Mouse (Mus musculus) left cerebral cortex, postnatal 36 days (tissue): ENCODE measurements around the gene Kcnk3. TPM values are rescaled to one million over a fixed set of nuclear protein-coding genes. Genes with fewer than 3 reads are reported as not detected.

Experiments
- DNase-seq, 2 experiments: peaks; one replicate each; pipeline ENCODE4 v3.0.0; 2021 to 2022; ENCODE audit warnings: low spot score in 2 of 2, mixed read lengths in 1 of 2
- intact Hi-C: fragments of 180-260 bp; cut with DNase I; formaldehyde crosslinking; loops from one replicate; pipeline ENCODE4 v1.15.1; 2025
- total RNA-seq, 2 experiments: library from RNA; stranded (reverse); gene quantifications; 2 replicates each; pipeline ENCODE4 v1.2.3; 2021

Gene Kcnk3
- total RNA-seq, 2 experiments from 2014 or later: 21.1 to 21.3 TPM

DNA sequence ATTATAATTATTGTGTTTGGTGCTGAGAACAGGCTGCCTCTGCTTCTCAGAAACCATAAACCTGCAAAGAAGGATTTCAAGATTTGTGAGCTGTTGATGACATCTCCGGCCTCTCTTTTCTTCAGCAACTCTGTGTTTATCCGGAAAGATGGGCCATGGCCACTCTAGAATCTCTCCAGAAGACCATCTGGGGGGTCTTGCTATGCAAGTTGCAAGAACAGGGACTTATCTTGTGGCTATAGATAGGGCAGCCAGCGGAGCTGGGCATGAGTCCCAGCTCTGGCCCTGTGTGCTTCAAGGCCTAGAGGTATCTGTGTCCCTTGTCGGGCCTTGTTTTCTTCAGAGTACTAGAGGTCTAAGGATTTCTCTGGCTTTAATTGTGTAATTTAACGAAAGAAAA is 6.0 kb upstream of the Kcnk3 start:
- no peak for DNase-seq
- intact Hi-C loops: no loop called here

DNA sequence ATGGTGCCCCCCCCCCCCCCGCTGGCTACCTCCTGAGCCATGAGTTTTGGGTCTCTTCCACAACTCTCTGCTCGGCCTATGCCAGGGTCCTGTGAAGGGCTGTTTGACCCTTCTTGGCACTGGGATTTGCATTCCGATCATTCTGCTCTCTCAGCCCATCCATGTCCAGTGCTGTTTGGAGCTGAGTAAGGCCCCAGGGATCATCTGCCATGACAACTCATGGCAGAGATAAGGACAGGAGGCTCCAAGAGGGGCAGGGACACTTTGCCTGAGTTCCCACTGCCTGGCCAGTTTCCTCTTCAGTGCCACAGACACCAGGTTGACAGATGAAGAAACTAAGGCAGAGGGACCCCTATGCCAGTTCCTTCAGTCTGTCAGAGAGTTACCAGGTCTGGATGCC is 1.4 kb upstream of the Kcnk3 start:
- intact Hi-C loops: loop anchor here (5.0 kb wide), 1 partner anchor 46 kb away; no protein-coding TSS in a partner anchor

DNA sequence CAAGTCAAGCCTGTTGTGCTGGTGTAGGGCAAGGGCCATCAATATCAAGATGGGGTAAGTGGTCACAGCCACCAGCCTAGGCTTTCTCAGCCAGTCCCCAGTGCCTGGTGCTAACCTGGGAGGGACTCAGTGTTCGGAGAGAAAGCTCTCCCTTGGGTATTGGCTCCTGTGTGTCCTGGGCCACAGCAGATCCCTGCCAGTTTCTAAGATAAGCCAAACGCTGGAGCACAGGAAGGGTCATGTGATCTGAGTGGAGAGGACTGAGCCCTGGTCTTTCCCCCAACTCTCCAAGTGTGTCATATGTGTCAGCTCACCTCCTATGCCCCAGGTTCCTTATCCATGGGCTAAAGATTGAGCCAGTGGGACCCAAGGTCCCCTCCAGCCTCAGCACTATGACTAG is 869 bp upstream of the Kcnk3 start:
- intact Hi-C loops: loop anchor here (5.0 kb wide), 1 partner anchor 45 kb away; no protein-coding TSS in a partner anchor
- no peak for DNase-seq

More for the DNA sequence above, 1.4 kb upstream of the Kcnk3 start:
- DNase-seq: no peak

DNA sequence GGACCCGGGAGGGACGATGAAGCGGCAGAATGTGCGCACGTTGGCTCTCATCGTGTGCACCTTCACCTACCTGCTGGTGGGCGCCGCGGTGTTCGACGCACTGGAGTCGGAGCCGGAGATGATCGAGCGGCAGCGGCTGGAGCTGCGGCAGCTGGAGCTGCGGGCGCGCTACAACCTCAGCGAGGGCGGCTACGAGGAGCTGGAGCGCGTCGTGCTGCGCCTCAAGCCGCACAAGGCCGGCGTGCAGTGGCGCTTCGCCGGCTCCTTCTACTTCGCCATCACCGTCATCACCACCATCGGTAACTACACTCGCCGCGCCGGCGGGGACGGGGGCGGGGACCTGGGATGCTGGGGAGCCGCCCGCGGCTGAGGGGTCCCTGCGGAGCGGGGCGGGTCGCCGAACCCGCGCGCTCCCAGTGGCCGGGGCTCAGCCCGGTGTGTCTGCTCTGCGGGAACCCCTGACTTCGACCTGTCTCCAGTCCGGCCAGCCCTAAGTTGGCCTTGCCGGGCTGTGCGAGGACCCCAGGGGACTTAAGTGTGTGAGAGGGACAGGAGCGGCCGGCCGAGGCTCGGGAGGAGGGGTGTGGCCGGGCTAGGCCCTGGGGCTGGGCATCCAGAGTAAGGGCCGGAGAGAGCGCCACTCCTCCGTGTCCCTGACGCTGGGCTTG is 465 bp downstream of the Kcnk3 start:
- intact Hi-C loops: loop anchor here (5.0 kb wide), 1 partner anchor 44 kb away; no protein-coding TSS in a partner anchor

DNA sequence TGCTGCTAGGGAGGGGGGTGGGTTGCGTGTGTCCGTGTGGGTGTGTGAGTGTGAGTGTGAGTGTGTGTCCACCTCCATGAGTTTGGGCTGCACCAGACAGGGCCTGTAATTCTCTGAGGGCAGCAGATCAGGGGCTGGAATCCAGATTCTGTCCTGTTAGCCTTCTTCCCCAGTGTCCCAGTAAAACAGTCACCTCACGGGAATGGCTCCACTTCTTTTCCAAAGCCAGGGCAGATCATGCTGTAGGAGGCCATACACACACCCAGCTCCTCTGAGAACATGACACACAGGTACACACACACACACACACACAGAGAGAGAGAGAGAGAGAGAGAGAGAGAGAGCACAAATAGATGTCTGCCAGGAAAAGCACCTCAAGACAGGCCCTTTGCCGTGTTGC is 1.1 kb downstream of the Kcnk3 start:
- intact Hi-C loops: loop anchor here (5.0 kb wide), 1 partner anchor 43 kb away; no protein-coding TSS in a partner anchor
- no peak for DNase-seq

More for the DNA sequence above, 465 bp downstream of the Kcnk3 start:
- peak; percentile 53 to 71 for DNase-seq

DNA sequence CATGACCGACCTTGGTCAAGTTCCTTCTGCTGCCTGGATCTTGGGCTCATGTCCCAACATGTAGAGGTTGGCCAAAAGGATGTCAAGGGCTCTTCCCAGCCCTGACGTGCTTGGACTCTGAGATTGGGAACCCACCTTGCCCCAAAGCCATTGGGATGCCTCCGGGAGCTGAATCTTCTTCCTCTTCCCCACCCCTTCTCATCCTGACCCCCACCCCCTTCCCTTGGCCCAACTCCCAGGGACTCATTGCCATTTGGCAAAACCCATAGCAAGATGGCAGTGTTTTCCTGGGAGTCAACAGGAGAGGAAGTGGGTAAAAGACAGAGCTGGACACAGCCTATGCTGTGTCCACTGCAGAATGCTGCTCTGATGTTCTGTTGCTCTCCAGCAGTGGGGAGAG is 1.6 kb downstream of the Kcnk3 start:
- no peak for DNase-seq
- intact Hi-C loops: loop anchor here (5.0 kb wide), 1 partner anchor 43 kb away; no protein-coding TSS in a partner anchor

DNA sequence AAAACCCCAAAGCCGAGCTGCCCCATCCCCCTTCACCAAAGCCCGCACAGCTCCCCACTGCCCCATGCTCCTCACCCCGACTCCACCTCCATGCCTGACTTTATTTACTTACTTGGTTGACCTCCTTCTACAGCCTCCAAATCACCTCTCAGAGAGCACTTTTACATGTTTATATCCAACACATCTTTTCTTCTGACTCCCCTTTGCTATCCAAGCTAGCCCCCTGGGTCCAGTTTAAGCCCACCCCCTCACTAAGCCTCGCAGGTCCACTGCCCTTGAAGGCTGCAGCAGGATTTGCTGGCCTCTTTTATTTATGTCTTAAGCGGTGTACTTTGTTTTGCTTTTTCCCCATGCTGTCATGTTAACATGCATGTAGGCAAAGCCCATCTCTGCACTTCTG is 2.3 kb downstream of the Kcnk3 start:
- no peak for DNase-seq
- intact Hi-C loops: no loop called here

DNA sequence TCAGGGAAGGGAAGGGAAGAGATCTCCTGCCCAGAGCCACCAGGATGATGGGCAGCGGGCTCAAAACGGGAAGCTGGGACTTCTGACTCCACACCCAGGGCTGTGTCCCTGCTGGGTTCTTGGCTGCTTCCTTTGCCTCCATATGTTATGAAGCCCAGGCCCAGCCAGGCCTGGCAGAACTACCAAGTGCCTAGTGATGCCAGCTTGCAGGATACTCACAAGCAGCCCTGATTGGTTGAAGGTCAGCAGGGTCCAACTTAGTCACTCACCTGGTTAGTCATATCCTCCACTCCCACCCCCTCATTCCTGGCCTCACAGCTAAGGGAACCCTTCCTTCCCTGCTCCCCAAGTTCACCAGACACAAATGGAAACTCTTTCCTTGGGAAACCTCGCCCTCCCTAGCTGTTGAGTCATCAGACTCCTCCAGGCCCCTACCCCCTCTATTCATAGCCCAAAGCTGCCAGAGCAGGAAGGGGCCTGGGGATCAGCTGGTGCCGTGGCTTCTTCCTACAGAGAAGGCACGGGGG is 3.3 kb downstream of the Kcnk3 start:
- DNase-seq: no peak
- intact Hi-C loops: no loop called here

DNA sequence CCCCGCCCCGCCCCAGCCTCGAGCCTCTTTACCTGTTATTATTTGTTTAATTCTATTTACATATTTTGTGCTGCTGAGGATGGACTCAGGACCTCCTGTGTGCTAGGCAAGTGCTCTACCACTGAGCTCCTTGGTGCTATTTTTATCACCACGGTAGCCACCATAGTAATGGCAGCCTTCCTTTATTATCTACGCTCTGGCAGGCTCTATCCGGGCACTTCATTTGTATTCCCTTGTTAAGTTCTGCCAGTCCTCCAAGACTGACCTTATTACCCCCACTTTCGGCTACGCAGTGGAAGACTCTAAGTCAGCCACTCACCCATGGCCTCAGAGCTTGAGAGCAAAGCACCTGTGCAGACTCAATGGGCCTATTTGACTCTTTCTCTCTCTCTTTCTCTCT is 3.8 kb downstream of the Kcnk3 start:
- DNase-seq: no peak
- intact Hi-C loops: no loop called here

DNA sequence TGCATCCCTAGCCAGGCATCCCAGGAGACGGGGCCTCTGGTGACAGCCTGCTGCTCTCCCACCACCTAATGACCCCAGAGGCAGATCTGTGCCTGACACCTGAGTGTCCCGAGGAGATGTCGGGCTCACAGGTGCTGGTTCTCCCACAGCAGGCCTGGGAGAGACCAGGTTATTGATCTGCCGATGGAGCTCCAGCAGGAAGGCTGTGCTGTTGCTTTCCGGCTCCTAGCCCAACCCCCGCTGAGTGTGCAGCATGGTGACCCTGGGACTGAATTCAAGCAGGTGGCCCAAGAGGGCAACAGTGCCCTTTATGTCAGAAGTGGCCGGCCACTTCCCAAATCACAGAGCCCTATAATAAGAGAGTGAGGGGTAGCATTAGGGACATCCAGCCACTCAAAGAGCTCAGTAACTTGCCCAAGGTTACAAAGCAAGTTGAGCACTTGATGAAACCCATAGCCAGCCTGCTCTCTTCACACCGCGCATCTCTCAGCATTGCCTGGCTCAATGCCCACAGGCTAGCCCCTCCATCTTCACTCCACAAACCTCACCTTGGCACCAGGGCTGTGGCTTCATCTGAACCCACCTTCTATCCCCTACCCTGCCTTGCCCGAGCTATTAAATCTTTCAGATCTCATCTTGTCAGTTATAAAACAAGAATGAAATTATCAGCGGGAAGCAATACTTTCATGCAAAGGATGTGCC is 4.5 kb downstream of the Kcnk3 start:
- DNase-seq: no peak
- intact Hi-C loops: no loop called here

DNA sequence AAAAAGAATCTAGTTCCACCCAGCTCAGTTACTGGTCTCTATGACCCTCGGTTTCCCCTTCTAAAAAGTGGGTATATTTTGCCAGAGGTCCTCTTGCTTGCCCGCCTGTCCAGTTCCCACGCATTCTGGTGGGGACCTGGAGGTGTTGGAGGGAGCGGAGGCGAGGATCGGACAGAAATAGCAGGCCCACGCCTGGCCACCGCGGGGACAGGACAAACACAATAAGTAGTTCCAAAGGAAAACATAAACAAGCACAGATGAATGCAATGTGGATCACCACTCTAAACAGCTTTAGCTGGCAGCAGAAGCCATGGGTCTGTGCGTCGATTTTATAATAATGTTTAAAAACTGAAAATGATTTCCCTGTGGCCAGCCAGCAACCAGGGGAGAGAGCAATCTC is 5.4 kb downstream of the Kcnk3 start:
- DNase-seq: no peak

DNA sequence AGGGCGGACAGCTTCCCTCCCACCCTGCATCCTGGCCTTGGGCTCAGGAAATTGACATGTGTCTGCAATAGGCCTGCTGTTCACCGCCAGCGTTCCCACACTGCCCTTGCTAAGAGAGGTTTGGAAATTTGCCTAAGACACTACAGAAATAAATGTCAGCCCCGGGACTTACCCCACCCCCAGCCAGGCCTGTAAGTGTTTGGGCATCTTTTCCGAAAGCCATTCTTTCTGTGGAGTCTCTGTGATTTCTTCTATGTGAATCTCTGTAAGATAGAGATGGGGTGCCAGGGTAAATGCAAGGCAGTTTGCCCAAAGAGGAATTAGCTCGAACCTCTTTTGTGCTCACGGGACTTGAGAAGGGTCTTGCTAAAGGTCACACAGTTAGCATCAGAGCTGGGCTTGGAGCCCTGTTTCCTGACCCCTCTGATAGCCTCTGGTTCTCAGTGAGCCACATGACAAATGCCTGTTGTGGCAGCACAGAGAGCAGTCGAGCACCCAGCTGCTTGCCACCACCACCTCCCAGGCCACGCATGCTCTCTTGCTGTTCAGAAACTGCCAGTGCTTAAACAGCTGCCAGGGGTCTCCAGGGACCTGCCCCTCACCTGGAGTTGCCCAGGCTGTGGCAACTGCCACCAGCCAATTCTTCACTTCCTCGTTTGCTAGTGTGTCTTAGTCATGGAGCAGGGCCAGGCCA is 6.0 kb downstream of the Kcnk3 start:
- no peak for DNase-seq
- intact Hi-C loops: no loop called here

More for the DNA sequence above, 5.4 kb downstream of the Kcnk3 start:
- intact Hi-C loops: no loop called here

DNA sequence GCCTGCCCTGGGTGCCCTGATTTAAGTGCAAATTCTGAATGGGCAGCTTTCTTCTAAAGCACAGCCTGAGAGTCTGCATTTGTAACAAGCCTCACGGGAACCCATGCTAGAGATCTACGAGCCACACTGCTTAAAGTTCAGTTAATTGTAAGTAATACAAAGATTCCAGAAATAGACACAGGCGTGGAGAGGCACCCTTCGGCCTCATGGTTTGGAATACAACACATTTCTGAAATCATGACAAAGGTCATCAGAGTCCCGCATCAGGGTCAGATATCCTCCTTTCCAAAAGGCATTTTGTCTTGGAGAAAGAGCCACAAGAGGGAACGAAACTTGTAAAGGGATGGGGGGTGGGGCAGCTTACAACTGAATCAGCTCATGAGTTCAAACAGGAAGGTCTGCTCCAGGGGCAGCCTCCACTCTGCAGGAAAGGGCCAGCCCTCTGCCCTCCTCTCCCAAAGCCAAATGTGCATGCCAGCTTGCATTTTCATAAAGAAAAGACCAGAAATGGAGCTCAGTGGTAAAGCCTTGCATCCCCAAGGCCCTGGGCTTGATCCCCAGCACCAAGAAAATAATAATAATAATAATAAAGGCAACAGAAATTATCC is 7.1 kb downstream of the Kcnk3 start:
- intact Hi-C loops: no loop called here
- DNase-seq: no peak

DNA sequence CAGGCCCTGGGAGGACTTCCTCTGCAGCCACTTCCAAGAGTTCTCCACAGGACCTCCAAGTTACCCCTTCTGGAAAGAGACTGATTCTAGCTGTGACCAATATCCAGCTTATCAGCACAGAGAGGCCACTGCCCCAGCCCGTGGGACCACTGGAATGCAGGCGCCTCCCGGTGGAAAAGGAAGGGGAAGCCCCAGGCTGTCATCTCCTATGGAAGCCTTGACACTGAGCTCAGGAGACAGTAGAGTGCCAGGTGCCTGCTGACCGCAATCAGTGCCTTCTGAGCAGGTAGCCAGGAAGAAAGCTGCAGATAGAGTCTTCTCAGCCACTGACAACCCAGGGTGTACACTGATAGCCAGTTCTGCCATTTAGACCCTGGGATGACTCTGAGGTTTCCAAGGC is 13.4 kb downstream of the Kcnk3 start:
- DNase-seq: no peak
- intact Hi-C loops: no loop called here

DNA sequence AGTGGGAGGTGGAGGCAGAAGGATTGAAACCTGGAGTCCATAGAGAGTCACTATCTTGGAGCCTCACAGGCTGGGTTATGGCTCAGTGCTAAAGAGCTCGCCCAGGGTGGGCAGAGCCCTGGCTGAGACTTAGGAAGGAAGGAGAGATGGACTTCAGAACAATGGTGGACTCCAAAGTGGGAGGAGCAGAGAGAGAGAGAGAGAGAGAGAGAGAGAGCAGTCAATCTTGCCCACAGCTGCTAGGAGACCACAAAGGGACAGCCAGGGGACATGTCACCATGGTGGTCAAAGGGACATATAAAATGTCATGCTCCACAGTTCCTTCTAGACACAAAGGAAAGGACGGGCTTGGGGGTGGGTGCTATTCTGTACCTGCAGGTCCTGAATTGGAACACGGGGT is 15.3 kb downstream of the Kcnk3 start:
- intact Hi-C loops: no loop called here
- DNase-seq: no peak

DNA sequence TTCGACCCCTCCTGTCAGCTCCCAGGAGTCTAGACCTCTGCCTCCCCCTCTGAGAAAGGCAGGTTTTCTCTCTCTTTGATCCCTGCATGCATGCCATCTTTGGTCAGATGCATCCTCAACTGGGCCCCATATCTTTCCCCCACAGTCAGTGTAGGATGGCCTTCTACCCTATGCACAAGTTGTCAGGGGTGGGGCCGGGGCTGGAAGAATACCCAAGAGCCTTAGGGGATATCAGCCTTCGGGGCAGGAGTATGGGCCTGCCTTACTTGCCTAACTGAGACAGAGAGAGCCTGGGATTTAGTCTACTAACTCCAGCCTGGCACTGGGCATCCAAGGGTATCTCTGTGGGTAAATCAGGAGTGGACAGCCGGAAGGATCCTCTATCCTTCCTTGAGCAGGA is 16.0 kb downstream of the Kcnk3 start:
- DNase-seq: no peak
- intact Hi-C loops: no loop called here

DNA sequence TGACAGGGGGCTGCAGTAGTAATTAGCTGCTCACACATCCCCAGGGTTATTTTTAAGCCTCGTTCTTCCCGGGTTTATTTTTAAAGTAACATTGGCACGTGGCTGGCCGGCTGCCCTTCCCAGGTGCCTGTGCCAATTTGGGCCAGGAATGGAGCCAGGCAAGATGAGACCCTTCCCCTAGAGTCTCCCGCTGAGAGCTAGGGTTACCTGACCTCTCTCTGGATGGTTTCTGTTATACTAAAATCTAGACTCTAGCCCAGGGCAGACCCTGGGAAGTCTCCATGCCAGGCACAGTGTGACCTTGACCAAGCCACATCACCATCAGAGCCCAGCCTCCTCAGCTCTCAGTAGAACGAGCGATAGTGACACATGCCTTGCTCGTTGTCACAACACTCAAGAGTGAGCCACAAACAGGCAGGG is 16.8 kb downstream of the Kcnk3 start:
- no peak for DNase-seq
- intact Hi-C loops: no loop called here

DNA sequence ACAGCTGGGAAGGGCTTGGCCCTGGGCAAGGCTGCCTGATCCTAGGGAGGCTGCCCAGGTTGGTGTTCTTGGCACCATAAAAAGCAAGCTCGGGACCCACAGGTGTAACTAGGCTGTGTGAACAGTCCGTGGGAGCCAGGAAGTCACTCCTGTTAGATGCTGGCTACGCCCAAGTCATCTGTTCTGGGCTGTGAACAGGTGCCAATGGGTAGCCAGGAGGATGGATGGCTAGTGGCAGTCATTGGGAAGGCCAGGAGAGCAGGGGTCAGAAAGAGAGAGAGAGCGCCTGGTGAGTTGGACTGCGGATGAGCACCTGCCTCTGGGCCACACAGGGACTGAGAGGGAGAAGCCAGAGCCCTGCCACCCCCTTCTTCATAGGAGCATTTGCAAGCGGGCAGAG is 17.7 kb downstream of the Kcnk3 start:
- no peak for DNase-seq
- intact Hi-C loops: no loop called here

DNA sequence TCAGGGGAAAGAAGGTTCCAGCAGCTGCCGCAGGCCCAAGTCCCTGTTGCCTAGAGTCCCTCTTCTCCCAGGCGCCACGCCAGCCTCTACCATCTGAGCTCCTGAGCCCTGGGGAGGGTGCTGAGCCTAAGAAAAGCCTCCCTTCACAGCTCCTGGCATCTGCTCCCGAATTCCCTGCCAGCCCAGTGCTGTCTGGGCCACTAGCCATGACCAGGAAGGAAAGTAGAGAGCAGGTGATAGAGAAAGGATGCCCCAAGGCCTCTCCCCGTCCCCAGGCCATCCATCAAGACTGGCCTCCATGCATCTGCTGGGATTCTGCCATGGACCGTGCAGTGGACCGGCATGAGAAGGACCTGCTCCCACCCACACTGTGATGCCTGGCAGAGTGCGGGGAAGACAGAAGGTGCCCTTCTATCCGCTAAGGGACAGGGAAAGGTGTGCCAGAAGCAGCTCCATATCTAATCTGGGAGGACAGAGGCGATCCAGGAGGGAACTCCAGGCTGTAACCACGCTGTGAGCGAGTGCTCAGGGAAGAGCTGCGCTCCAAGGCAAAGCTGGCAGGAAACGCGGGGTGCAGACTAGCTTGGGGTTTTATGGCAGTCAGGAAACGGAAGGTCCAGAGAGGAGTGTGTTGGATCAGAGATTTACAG is 18.6 kb downstream of the Kcnk3 start:
- peak; percentile 81 to 87 for DNase-seq
- intact Hi-C loops: no loop called here
